Mouse (Mus musculus) lung, postnatal 36 days (tissue): ENCODE measurements at regions not wholly inside any gene's neighbourhood (a gene's known extent, or its start where the extent isn't known, plus 50 kb on each side); places are given as distances from the start of the nearest gene placed in this dataset.

Experiments
- DNase-seq: peaks from one replicate; pipeline ENCODE4 v3.0.0; 2022; ENCODE audit warnings: mixed read lengths

- DNase-seq = no peak
These were observed 68.4 kb upstream of the Tmco5 start for GRCm38 (mm10) chr2:116810116-116810515.

DNA sequence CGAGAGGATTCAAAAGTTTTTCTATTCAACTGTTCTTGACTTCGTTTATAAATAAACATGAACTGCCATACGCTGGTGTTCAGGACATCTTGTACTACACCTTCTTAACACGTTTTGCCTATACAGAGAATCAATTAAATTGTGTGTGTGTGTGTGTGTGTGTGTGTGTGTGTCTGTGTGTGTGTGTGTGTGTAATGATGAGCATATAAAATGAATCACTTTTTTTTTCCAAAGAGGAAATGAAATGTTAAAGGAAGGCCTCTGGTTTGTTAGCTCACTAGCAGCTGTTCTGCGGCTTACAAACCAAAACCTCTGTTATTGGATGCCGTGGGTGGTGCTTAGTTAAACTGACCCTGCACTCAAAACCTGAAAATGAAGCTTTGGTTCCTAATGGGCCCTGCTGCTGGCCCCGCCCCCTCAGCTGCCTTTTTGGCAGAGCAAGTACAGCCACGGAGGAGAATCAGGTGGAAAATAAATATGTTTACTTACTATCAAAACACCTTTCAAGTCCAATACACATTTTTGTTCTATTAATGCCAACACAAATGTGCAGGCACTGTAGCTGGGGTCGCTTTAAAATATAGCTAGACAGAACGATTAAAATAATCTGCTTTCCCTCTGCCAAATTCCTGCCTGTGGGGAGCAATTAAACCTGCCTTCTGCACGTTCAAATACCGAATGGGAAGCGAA is 65.5 kb upstream of the Tmco5 start:
- peak; percentile 15 for DNase-seq

- DNase-seq = no peak
These were observed 65.0 kb upstream of the Tmco5 start for GRCm38 (mm10) chr2:116813559-116813895.

DNA sequence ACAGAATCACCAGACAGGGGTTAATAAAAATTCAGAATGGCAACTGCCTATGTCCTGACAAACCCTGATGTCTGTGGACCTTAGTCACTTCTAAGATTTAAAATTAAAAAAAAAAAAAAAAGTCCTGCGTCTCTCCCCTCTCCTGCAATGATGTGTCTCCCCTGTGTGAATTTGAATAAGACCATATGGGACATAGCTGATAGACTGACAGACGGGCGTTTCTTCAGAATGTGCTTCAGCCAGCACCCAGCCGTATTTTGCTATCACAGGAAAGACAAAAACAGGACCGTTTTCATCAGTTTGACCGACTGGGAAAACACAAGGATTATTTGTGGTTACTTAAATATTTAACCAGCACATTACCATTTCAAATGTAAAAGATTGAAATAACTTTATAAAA is 61.4 kb upstream of the Tmco5 start:
- DNase-seq = no peak

DNA sequence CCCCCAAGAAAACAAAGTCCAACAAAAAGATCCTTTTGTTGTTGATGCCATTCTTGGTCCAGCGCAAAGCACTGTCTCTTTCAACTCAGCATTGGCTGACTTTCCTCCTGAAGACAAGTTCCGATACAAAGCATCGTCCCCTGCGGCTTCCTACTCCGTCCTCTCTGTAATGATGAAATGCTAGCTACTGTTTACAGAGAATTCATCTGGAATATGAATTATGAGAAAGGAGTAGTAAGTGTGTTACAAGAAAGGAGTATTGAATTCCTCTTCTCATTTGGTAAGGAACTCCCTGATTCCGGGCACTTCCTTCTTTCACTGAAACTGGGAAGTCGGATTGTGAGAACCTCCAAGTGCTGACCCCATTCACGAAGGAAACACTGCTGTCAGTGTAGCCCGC is 60.9 kb upstream of the Tmco5 start:
- no peak for DNase-seq

DNA sequence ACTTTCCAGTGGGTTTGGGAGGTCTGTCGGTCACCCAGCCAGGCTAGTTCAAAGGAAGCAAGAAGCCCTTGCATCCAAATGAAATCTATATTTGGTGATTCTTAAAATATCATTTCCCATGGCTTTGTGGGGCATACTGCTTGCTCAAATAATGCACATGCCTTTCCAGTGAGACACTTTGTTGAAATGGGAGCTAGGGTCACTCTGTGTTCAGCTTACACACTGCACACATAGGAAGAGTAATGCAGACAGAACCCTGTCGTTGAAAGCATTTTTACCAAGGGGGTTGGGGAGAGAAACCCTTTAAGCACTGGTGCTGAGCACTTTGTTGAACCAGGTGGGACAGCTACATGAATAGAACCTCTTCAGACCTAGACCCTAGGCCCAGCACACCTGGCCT is 59.9 kb upstream of the Tmco5 start:
- DNase-seq = no peak

GRCm38 (mm10) chr2:116819016-116819687 is 59.3 kb upstream of the Tmco5 start:
- no peak for DNase-seq

GRCm38 (mm10) chr2:116820831-116821745 is 57.4 kb upstream of the Tmco5 start:
- peak; percentile 3 for DNase-seq
